Mouse (Mus musculus): Measurements from ENCODE around the gene Zfp831. TPM values are rescaled to one million over a fixed set of nuclear protein-coding genes. Genes with fewer than 3 reads are reported as not detected.

The Zfp831 gene
- total RNA-seq, 4 experiments from 2014 or later, result 0.03 TPM; not detected in 3

- DNase-seq (ENCODE audit: low spot score in 2 of 2), result no peak
These were observed 1.6 kb downstream of the Zfp831 start for GRCm38 (mm10) chr2:174644975-174645374.

- no peak for DNase-seq (ENCODE audit: low spot score in 2 of 2)
These were observed 9.5 kb downstream of the Zfp831 start for GRCm38 (mm10) chr2:174652864-174653263.

DNA sequence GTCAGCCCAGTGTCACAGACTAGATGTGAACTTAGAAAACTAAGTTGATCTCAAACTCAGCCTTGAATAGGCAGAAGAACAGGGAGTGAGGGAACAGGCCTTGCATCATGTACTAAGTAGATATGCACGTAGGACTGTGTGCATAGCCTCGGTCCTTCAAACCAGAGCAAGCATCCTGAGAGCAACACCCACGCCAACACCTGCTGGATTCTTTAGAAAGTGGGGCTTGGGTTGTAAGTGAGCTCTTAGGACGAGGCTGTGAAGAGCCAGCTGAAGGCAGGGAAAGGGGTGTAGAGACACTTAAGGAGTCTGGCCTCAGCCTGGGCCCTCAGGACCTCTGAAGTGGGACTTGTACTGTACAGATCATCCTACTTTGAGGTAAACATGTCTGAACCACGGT is 12.0 kb downstream of the Zfp831 start:
- no peak for DNase-seq (ENCODE audit: low spot score in 2 of 2)

GRCm38 (mm10) chr2:174658229-174658844 is 15.0 kb downstream of the Zfp831 start:
- DNase-seq (ENCODE audit: low spot score in 2 of 2), result no peak

GRCm38 (mm10) chr2:174659874-174660273 is 16.5 kb downstream of the Zfp831 start:
- no peak for DNase-seq (ENCODE audit: low spot score in 2 of 2)

DNA sequence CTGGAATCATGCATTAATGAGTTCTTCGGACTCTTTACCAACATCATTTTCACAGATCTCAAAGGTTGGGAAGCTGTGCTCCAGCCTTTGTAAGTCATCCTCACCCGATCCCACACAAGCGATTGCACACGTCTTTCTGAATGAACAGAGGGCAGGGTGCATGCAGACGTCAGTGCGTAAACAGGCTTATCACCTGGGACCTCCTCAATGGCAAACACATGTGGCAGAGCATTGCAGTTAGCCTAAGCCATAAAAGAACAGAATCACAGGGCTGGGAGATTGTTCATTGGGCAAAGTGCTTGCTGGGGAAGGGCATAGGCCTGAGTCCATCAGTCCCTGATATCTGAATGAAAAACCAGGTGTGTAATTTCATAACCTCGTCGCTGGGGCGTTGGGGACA is 17.0 kb downstream of the Zfp831 start:
- no peak for DNase-seq (ENCODE audit: low spot score in 2 of 2)

GRCm38 (mm10) chr2:174661436-174662171 is 18.3 kb downstream of the Zfp831 start:
- DNase-seq (ENCODE audit: low spot score in 2 of 2), result no peak

DNA sequence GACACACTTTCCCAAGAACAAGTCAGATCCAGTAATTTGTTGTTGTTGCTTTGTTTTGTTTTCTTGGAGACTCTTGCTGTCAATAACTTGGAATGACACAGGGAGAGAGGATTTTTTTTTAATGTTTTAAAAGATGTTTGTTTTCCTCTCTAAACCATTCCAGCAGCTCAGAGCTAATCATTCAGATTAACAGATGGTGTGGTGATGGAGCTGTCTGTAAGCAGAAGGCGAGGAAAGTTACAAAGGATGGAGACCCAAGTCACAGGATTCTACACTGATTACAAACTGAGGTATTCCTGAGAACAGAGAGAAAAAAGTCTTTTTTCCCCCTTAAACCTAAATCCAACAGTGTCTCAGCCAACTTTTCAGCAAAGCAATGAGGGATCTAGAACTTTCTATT is 19.3 kb downstream of the Zfp831 start:
- no peak for DNase-seq (ENCODE audit: low spot score in 2 of 2)

- DNase-seq (ENCODE audit: low spot score in 2 of 2), result no peak
These were observed 22.1 kb downstream of the Zfp831 start for GRCm38 (mm10) chr2:174665404-174665803.

DNA sequence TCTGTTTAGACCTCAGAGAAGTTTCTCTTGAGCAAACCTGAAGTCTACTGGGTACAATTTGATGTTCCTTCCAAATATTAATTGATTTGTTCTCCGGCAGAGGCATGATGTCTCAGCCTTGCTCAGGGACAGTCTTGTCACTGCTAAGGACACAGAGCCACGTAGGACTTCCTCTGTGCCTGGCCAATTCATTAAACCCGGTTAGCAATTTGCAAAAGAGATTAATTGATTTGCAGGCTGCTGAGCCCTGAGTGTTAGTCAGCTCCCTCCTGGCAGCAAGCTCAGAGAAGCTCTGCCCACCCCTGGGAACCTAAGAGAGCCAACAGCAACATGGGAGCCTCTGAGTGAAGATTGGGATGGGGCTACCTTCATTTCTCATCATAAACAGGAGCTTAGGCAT is 25.5 kb downstream of the Zfp831 start:
- no peak for DNase-seq (ENCODE audit: low spot score in 2 of 2)

DNA sequence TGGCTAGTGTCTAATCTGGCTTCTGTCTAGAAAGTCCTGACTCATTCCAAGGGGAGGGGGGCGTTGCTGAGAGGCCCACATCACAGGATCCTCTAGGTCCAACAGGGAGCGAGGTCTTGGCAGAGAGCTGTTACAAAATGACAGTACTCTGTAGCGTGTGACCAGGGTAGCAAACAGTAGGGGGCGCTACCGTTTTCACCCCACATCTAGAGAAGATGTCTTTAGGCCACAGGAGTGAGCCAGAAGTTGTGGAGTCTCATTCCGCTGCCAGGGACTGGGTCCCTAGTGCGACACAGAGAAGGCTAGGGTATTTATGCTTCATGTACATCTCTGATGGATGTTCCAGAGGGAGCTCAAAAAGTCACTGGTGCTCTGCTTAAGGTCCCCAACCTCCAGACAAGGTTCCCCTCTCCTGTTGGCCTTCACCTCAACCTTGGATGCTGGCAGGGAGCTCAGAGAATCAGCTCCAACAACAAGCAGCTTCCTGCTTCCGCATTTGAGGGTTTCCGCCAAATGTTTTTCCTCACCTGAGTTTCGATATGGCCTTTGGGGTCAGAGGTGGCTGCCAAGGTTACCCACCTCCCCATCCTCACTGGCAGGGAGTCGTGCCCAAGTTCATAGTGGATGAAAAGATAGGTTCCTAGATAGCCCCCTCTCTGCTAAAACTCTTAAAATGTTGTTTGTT is 29.3 kb downstream of the Zfp831 start:
- peak in 1 of 2 experiments; percentile 14 for DNase-seq (ENCODE audit: low spot score in 2 of 2)

GRCm38 (mm10) chr2:174673592-174674286 is 30.4 kb downstream of the Zfp831 start:
- peak; percentile 53 to 65 for DNase-seq (ENCODE audit: low spot score in 2 of 2)

- no peak for DNase-seq (ENCODE audit: low spot score in 2 of 2)
These were observed 31.1 kb downstream of the Zfp831 start for GRCm38 (mm10) chr2:174674287-174675045.

- DNase-seq (ENCODE audit: low spot score in 2 of 2), result peak; percentile 47
These were observed 32.3 kb downstream of the Zfp831 start for GRCm38 (mm10) chr2:174675642-174676041.

- DNase-seq (ENCODE audit: low spot score in 2 of 2), result no peak
These were observed 58.0 kb downstream of the Zfp831 start for GRCm38 (mm10) chr2:174701351-174701750.

- DNase-seq (ENCODE audit: low spot score in 2 of 2), result no peak
These were observed 63.8 kb downstream of the Zfp831 start for GRCm38 (mm10) chr2:174707101-174707500.

- DNase-seq (ENCODE audit: low spot score in 2 of 2), result no peak
These were observed 65.3 kb downstream of the Zfp831 start for GRCm38 (mm10) chr2:174708587-174708986.

DNA sequence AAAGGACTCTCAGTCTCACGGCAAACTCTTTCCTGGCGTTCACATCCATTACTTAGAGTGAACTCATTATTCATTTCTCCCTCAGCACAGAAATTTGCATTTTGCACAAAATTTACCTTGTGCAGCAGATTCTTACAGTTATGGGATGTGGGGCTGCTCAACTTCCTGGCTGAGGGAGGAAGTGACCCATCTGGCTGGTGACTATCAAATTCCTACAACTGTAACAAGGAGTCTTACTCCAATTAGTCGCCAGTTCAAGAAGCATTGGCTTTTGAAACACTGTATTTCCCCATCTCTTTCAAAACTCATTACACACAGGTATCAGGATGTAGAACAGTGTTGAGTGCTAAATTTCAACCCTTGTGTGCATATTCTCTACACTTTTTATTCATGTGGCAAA is 66.9 kb downstream of the Zfp831 start:
- no peak for DNase-seq (ENCODE audit: low spot score in 2 of 2)

DNA sequence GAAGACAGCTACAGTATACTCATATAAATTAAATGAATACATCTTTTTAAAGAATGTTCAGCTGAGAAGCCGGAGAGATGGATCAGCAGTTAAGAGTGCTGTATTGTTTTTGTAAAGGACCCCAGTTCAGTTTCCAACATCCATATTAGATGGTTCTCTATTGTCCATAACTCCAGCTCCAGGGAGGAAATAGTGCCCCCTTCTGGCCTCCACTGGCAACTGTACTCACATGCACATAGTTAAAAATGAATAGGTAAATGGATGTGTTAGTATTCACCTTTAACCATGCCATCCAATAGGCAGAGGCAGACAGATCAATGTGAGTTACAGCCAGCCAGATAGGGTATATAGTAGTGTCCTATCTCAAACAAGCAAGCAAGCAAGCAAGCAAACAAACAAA is 68.7 kb downstream of the Zfp831 start:
- no peak for DNase-seq (ENCODE audit: low spot score in 2 of 2)

DNA sequence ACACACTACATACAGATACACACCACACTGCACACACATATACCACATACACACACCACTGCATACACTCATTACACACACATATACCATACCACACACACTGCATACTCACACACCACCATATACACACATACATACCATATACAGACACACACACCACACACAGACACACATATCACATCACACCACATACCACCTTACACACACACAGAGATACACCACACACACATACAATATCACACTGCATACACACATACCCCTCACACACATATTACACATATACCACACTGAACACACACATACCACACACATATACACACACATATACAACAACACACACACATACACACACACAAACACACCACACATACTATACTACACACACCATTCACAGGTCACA is 72.6 kb downstream of the Zfp831 start:
- no peak for DNase-seq (ENCODE audit: low spot score in 2 of 2)

GRCm38 (mm10) chr2:174717857-174718256 is 74.5 kb downstream of the Zfp831 start:
- DNase-seq (ENCODE audit: low spot score in 2 of 2), result no peak

Data from gastrocnemius, adult 8-10 months (tissue).